Mouse (Mus musculus) neural tube, embryonic 13.5 days (tissue): Measurements from ENCODE around the gene Pde5a. TPM values are rescaled to one million over a fixed set of nuclear protein-coding genes. Genes with fewer than 3 reads are reported as not detected.

Experiments
- ATAC-seq: fragments of 200-750 bp; cut with Nextera tagmentation; 2 replicates; pipeline ENCODE4 v1.8.0; 2017; ENCODE audit warnings: low read depth, mild to moderate bottlenecking, moderate TSS enrichment, moderate library complexity
- H3K27ac ChIP-seq: fragments of 300-500 bp; sonication (generic); replicated peaks from 2 replicates; pipeline ENCODE4 v1.5.1; 2015; ENCODE audit warnings: moderate library complexity, mild to moderate bottlenecking, inconsistent platforms
- H3K27me3 ChIP-seq: fragments of 300-500 bp; sonication (generic); 2 replicates; pipeline ENCODE4 v1.6.1; 2015; ENCODE audit warnings: mild to moderate bottlenecking, inconsistent platforms
- H3K36me3 ChIP-seq: fragments of 300-500 bp; sonication (generic); 2 replicates; pipeline ENCODE4 v1.6.1; 2015; ENCODE audit warnings: mild to moderate bottlenecking, inconsistent platforms
- H3K4me1 ChIP-seq: fragments of 300-500 bp; sonication (generic); replicated peaks from 2 replicates; pipeline ENCODE4 v1.6.1; 2015; ENCODE audit warnings: inconsistent platforms
- H3K4me2 ChIP-seq: fragments of 300-500 bp; sonication (generic); 2 replicates; pipeline ENCODE4 v1.6.1; 2015; ENCODE audit warnings: inconsistent platforms, mild to moderate bottlenecking, moderate library complexity
- H3K4me3 ChIP-seq: fragments of 300-500 bp; sonication (generic); 2 replicates; pipeline ENCODE4 v1.5.1; 2015; ENCODE audit warnings: mild to moderate bottlenecking, inconsistent platforms
- H3K9ac ChIP-seq: fragments of 300-500 bp; sonication (generic); 2 replicates; pipeline ENCODE4 v1.6.1; 2015; ENCODE audit warnings: moderate library complexity, mild to moderate bottlenecking, inconsistent platforms
- H3K9me3 ChIP-seq: fragments of 300-500 bp; sonication (generic); 2 replicates; pipeline ENCODE4 v1.6.1; 2016; ENCODE audit warnings: inconsistent platforms
- WGBS: fragments of 180-500 bp; shearing (Covaris S2); methylation state at CpG from one replicate; pipeline ENCODE4 v1.1.7; 2015; 5-methylcytosine and 5-hydroxymethylcytosine counted together
- polyA plus RNA-seq: library from polyadenylated mRNA; unstranded; fragments of >200 nt; fragmentation: Nextera tagmentation; extraction: Ambion mirVana; gene quantifications from 2 replicates; pipeline ENCODE4 v1.2.1, GENCODE M21; 2015

The Pde5a gene
- polyA plus RNA-seq, 1 experiment from 2014 or later = 1.7 TPM

- Histone ChIP-seq H3K4me2 (no peak overlapping the region), H3K9me3 (no peaks in the 10 kb centered on the region), H3K4me1 (no peaks in the 10 kb centered on the region), H3K27me3 (no peaks in the 10 kb centered on the region), H3K9ac (no peak overlapping the region), H3K4me3 (no peak overlapping the region), H3K36me3 (no peaks in the 10 kb centered on the region), H3K27ac (no peak overlapping the region)
- WGBS = 96% methylated on average over 1 of the region's 1 CpGs
- ATAC-seq = no peak
These were observed 139.5 kb downstream of the Pde5a start for GRCm38 (mm10) chr3:122868270-122868669.

GRCm38 (mm10) chr3:122871596-122871995 lies 142.8 kb downstream of the Pde5a start:
- Histone ChIP-seq H3K9ac (no peak overlapping the region), H3K9me3 (no peaks in the 10 kb centered on the region), H3K4me1 (no peaks in the 10 kb centered on the region), H3K4me3 (no peak overlapping the region), H3K27me3 (no peaks in the 10 kb centered on the region), H3K36me3 (no peaks in the 10 kb centered on the region), H3K4me2 (no peak overlapping the region), H3K27ac (no peak overlapping the region)
- 83% methylated on average over 1 of the region's 1 CpGs for WGBS
- no peak for ATAC-seq

- H3K4me3 ChIP-seq = no peak overlapping the region
- no peaks in the 10 kb centered on the region for H3K9me3 ChIP-seq
- H3K36me3 ChIP-seq = no peaks in the 10 kb centered on the region
- H3K4me2 ChIP-seq = no peak overlapping the region
- no peak for ATAC-seq
- no peaks in the 10 kb centered on the region for H3K4me1 ChIP-seq
- no peak overlapping the region for H3K27ac ChIP-seq
- no peak overlapping the region for H3K9ac ChIP-seq
- 83% methylated on average over 2 of the region's 2 CpGs for WGBS
- H3K27me3 ChIP-seq = no peaks in the 10 kb centered on the region
These were observed 148.1 kb downstream of the Pde5a start for GRCm38 (mm10) chr3:122876870-122877269.

- WGBS = 92% methylated on average over 3 of the region's 3 CpGs
These were observed 148.8 kb downstream of the Pde5a start for GRCm38 (mm10) chr3:122877543-122877942.

GRCm38 (mm10) chr3:122878705-122879315 lies 150.1 kb downstream of the Pde5a start:
- ATAC-seq = no peak
- Histone ChIP-seq H3K4me2 (no peak overlapping the region), H3K9me3 (no peaks in the 10 kb centered on the region), H3K9ac (no peak overlapping the region), H3K36me3 (no peaks in the 10 kb centered on the region), H3K27me3 (no peaks in the 10 kb centered on the region), H3K4me1 (no peaks in the 10 kb centered on the region), H3K4me3 (no peak overlapping the region), H3K27ac (no peak overlapping the region)
- WGBS = 91% methylated on average over 8 of the region's 8 CpGs

More at GRCm38 (mm10) chr3:122877543-122877942, 148.8 kb downstream of the Pde5a start:
- no peak for ATAC-seq
- H3K4me1 ChIP-seq = no peaks in the 10 kb centered on the region
- H3K9me3 ChIP-seq = no peaks in the 10 kb centered on the region
- H3K27ac ChIP-seq = no peak overlapping the region
- no peak overlapping the region for H3K4me2 ChIP-seq
- no peak overlapping the region for H3K4me3 ChIP-seq
- H3K27me3 ChIP-seq = no peaks in the 10 kb centered on the region
- no peak overlapping the region for H3K9ac ChIP-seq
- H3K36me3 ChIP-seq = no peaks in the 10 kb centered on the region

- WGBS = 79% methylated on average over 4 of the region's 4 CpGs
These were observed 159.0 kb downstream of the Pde5a start for GRCm38 (mm10) chr3:122887505-122888301.

GRCm38 (mm10) chr3:122888371-122888819 lies 159.6 kb downstream of the Pde5a start:
- Histone ChIP-seq H3K4me2 (no peak overlapping the region), H3K27ac (no peak overlapping the region), H3K4me3 (no peak overlapping the region), H3K27me3 (no peaks in the 10 kb centered on the region), H3K9ac (no peak overlapping the region), H3K36me3 (no peaks in the 10 kb centered on the region), H3K9me3 (no peaks in the 10 kb centered on the region), H3K4me1 (no peaks in the 10 kb centered on the region)
- 87% methylated on average over 5 of the region's 5 CpGs for WGBS
- ATAC-seq = no peak

More at GRCm38 (mm10) chr3:122887505-122888301, 159.0 kb downstream of the Pde5a start:
- Histone ChIP-seq H3K27ac (no peak overlapping the region), H3K9me3 (no peaks in the 10 kb centered on the region), H3K36me3 (no peaks in the 10 kb centered on the region), H3K27me3 (no peaks in the 10 kb centered on the region), H3K4me1 (no peaks in the 10 kb centered on the region), H3K4me3 (no peak overlapping the region), H3K9ac (no peak overlapping the region), H3K4me2 (no peak overlapping the region)
- ATAC-seq = no peak

GRCm38 (mm10) chr3:122894772-122895171 lies 166.0 kb downstream of the Pde5a start, which contains the start of gene Fabp2:
TSS of gene Fabp2 (plus strand) at chr3:122895072.
- Histone ChIP-seq H3K27ac (no peak within 1 kb of the TSS), H3K27me3 (no peaks in the 10 kb centered on the region), H3K4me3 (no peak within 1 kb of the TSS), H3K9ac (no peak within 1 kb of the TSS), H3K4me1 (no peaks in the 10 kb centered on the region), H3K4me2 (no peak within 1 kb of the TSS), H3K36me3 (no peaks in the 10 kb centered on the region), H3K9me3 (no peaks in the 10 kb centered on the region)
- 91% methylated on average over 3 of the region's 3 CpGs for WGBS
- no peak for ATAC-seq

GRCm38 (mm10) chr3:122895189-122895731 lies 166.5 kb downstream of the Pde5a start:
- Histone ChIP-seq H3K36me3 (no peaks in the 10 kb centered on the region), H3K4me1 (no peaks in the 10 kb centered on the region), H3K4me3 (no peak overlapping the region), H3K4me2 (no peak overlapping the region), H3K9me3 (no peaks in the 10 kb centered on the region), H3K27me3 (no peaks in the 10 kb centered on the region), H3K27ac (no peak overlapping the region), H3K9ac (no peak overlapping the region)
- no peak for ATAC-seq
- WGBS = 91% methylated on average over 11 of the region's 11 CpGs

GRCm38 (mm10) chr3:122898254-122898653 lies 169.5 kb downstream of the Pde5a start:
- H3K36me3 ChIP-seq = no peaks in the 10 kb centered on the region
- H3K9me3 ChIP-seq = no peaks in the 10 kb centered on the region
- ATAC-seq = no peak
- H3K4me1 ChIP-seq = no peaks in the 10 kb centered on the region
- no peak overlapping the region for H3K9ac ChIP-seq
- no peak overlapping the region for H3K4me3 ChIP-seq
- H3K27me3 ChIP-seq = no peaks in the 10 kb centered on the region
- no peak overlapping the region for H3K4me2 ChIP-seq
- no peak overlapping the region for H3K27ac ChIP-seq
- WGBS = 57% methylated on average over 6 of the region's 6 CpGs

GRCm38 (mm10) chr3:122903746-122904433 lies 175.1 kb downstream of the Pde5a start:
- Histone ChIP-seq H3K4me1 (no peaks in the 10 kb centered on the region), H3K27ac (no peak overlapping the region), H3K9ac (no peak overlapping the region), H3K27me3 (no peaks in the 10 kb centered on the region), H3K36me3 (no peaks in the 10 kb centered on the region), H3K9me3 (no peaks in the 10 kb centered on the region), H3K4me2 (no peak overlapping the region), H3K4me3 (no peak overlapping the region)
- WGBS = 44% methylated on average over 12 of the region's 12 CpGs
- peak; percentile 81; the same call in 1 of the 2 replicates for ATAC-seq

- H3K27ac ChIP-seq = no peak overlapping the region
- no peak overlapping the region for H3K9ac ChIP-seq
- no peaks in the 10 kb centered on the region for H3K27me3 ChIP-seq
- H3K4me1 ChIP-seq = no peaks in the 10 kb centered on the region
- no peak overlapping the region for H3K4me3 ChIP-seq
- no peak overlapping the region for H3K4me2 ChIP-seq
- H3K36me3 ChIP-seq = no peaks in the 10 kb centered on the region
- 84% methylated on average over 2 of the region's 2 CpGs for WGBS
- H3K9me3 ChIP-seq = 0 out of 2 replicates have a peak, but pooled peaks cover 4% of the 10 kb centered on the region
- no peak for ATAC-seq
These were observed 179.1 kb downstream of the Pde5a start for GRCm38 (mm10) chr3:122907841-122908240.
